Mouse (Mus musculus): ENCODE measurements around the gene Cd200. TPM values are rescaled to one million over a fixed set of nuclear protein-coding genes. Genes with fewer than 3 reads are reported as not detected.
"Not testable (repeated sequence)": the region's sequence is repeated elsewhere in the genome, so short reads cannot be mapped to it uniquely, and the experiment has no call there.

Gene Cd200
- polyA plus RNA-seq, 1 experiment from 2014 or later, result 68.5 TPM

DNA sequence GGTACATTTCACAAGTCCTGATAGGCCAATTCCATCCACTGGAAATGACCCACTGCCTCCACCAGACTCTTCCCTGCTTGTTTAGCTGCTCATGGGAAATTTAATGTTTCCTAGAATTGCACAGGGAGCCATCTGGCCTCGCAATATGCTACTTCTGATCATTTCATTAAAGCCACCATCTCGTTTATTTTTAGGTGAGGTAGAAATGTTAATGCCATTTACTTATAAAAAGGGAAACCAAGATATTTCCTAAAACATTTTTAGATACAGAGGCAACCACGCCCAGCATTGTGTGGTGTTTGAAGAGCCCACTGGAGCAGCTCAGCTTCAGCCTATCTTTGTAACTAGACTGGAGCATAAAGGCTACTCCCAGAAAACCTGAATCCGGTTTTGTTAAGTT is 32.6 kb downstream of the Cd200 start:
- no peaks in the 10 kb centered on the region for H3K9me3 ChIP-seq
- H3K4me1 ChIP-seq, result peaks cover 9% of the 10 kb centered on the region
- no peak for ATAC-seq (ENCODE audit: borderline replicate concordance, extremely low read depth, low FRiP score, low TSS enrichment)
- no peak overlapping the region for H3K4me2 ChIP-seq
- H3K27me3 ChIP-seq, result no peaks in the 10 kb centered on the region
- H3K36me3 ChIP-seq, result no peaks in the 10 kb centered on the region
- no peak overlapping the region for H3K9ac ChIP-seq
- H3K27ac ChIP-seq, result no peak overlapping the region
- 78% methylated on average over 4 of the region's 4 CpGs for WGBS
- H3K4me3 ChIP-seq, result no peak overlapping the region

GRCm38 (mm10) chr16:45375506-45376225 is 33.2 kb downstream of the Cd200 start:
- H3K36me3 ChIP-seq, result no peaks in the 10 kb centered on the region
- H3K4me3 ChIP-seq, result no peak overlapping the region
- no peaks in the 10 kb centered on the region for H3K9me3 ChIP-seq
- no peaks in the 10 kb centered on the region for H3K27me3 ChIP-seq
- 35% methylated on average over 2 of the region's 2 CpGs for WGBS
- H3K27ac ChIP-seq, result peak overlapping the region; percentile 29; the same call in 1 of the 2 replicates
- H3K4me2 ChIP-seq, result no peak overlapping the region
- peaks cover 9% of the 10 kb centered on the region for H3K4me1 ChIP-seq
- no peak overlapping the region for H3K9ac ChIP-seq
- ATAC-seq (ENCODE audit: borderline replicate concordance, extremely low read depth, low FRiP score, low TSS enrichment), result no peak

- WGBS, result 84% methylated on average over 2 of the region's 2 CpGs
- no peaks in the 10 kb centered on the region for H3K36me3 ChIP-seq
- ATAC-seq (ENCODE audit: borderline replicate concordance, extremely low read depth, low FRiP score, low TSS enrichment), result no peak
Observed at GRCm38 (mm10) chr16:45374074-45374473, 34.8 kb downstream of the Cd200 start.

DNA sequence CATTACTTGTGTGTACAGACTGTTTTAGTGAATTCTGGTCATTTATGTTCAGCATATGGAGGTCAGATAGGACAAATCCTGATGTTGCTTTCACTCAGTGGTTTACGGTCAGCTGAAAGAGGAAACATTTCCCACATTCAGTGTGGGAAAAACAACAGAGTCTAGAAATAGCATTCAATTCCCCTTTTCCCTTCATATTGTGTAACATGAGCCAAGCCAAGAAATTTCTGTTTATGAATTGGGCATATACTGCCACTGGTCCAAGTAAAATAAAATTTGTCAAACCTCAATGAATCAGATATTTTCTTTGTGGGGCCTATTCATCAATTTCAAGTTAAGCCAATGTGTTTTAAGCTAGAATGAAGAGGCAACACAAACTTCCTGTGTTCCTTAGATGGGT is 37.8 kb downstream of the Cd200 start:
- Histone ChIP-seq H3K9ac (no peak overlapping the region), H3K4me1 (peaks cover 6% of the 10 kb centered on the region), H3K27ac (no peak overlapping the region), H3K36me3 (no peaks in the 10 kb centered on the region), H3K9me3 (no peaks in the 10 kb centered on the region), H3K27me3 (no peaks in the 10 kb centered on the region), H3K4me3 (no peak overlapping the region), H3K4me2 (no peak overlapping the region)
- ATAC-seq (ENCODE audit: borderline replicate concordance, extremely low read depth, low FRiP score, low TSS enrichment), result no peak
- 51% methylated on average over 1 of the region's 1 CpGs for WGBS

More at GRCm38 (mm10) chr16:45374074-45374473, 34.8 kb downstream of the Cd200 start:
- Histone ChIP-seq H3K4me2 (no peak overlapping the region), H3K9ac (no peak overlapping the region), H3K4me3 (no peak overlapping the region), H3K27me3 (no peaks in the 10 kb centered on the region), H3K4me1 (peaks cover 9% of the 10 kb centered on the region), H3K27ac (no peak overlapping the region), H3K9me3 (no peaks in the 10 kb centered on the region)

GRCm38 (mm10) chr16:45369285-45369965 is 39.4 kb downstream of the Cd200 start:
- no peak for ATAC-seq (ENCODE audit: borderline replicate concordance, extremely low read depth, low FRiP score, low TSS enrichment)
- Histone ChIP-seq H3K27me3 (no peaks in the 10 kb centered on the region), H3K4me2 (no peak overlapping the region), H3K27ac (peak overlapping the region; percentile 17; the same call in 1 of the 2 replicates), H3K36me3 (no peaks in the 10 kb centered on the region), H3K4me1 (0 out of 2 replicates have a peak, but pooled peaks cover 3% of the 10 kb centered on the region), H3K9ac (no peak overlapping the region), H3K4me3 (no peak overlapping the region), H3K9me3 (no peaks in the 10 kb centered on the region)
- WGBS, result 61% methylated on average over 4 of the region's 4 CpGs

- Histone ChIP-seq H3K36me3 (no peaks in the 10 kb centered on the region), H3K9ac (no peak overlapping the region), H3K4me1 (0 out of 2 replicates have a peak, but pooled peaks cover 3% of the 10 kb centered on the region), H3K27me3 (no peaks in the 10 kb centered on the region), H3K4me2 (no peak overlapping the region), H3K27ac (no peak overlapping the region), H3K4me3 (no peak overlapping the region), H3K9me3 (no peaks in the 10 kb centered on the region)
- no peak for ATAC-seq (ENCODE audit: borderline replicate concordance, extremely low read depth, low FRiP score, low TSS enrichment)
- WGBS, result 68% methylated on average over 7 of the region's 7 CpGs
Observed at GRCm38 (mm10) chr16:45366111-45366510, 42.7 kb downstream of the Cd200 start.

DNA sequence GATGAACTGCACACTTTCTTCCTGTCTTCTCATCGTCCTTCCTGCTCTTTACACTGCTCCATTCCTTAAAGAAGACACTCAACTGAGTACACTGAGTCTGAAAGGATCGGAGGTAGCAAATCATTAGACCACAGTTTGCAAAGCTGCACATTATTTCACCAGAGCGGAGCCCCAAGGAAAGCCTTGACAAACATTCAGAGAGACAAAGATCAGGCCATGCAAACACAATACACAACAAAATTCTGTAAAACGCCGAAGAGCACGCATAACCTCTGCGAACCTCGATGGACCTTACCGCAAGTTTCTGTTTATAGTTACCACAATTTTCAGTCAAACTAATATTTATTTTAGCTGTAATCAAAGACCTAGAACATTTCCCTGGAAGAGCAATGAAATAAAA is 43.5 kb downstream of the Cd200 start:
- Histone ChIP-seq H3K4me2 (no peak overlapping the region), H3K27me3 (no peaks in the 10 kb centered on the region), H3K36me3 (no peaks in the 10 kb centered on the region), H3K4me3 (no peak overlapping the region), H3K4me1 (0 out of 2 replicates have a peak, but pooled peaks cover 3% of the 10 kb centered on the region), H3K27ac (no peak overlapping the region), H3K9ac (no peak overlapping the region), H3K9me3 (no peaks in the 10 kb centered on the region)
- ATAC-seq (ENCODE audit: borderline replicate concordance, extremely low read depth, low FRiP score, low TSS enrichment), result no peak
- WGBS, result 55% methylated on average over 9 of the region's 9 CpGs

DNA sequence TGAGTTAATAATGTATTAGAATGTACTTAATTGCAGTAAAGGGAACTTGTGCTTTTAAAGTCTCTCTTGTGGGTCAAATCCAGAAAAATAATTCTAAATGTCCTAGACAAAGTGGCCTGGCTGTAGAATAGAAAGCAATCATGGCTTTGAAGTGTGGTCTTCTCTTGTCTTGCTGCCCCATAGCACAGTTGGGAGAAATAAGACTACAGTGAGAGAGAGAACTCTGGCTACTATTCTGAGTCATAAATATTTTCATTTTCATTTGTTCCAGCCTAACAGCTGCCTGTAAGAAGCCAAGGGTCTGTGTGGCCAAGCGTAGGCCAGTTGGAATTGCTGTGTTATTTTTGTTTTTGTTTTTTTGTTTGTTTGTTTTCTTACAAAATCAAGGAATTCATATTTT is 44.2 kb downstream of the Cd200 start:
- no peaks in the 10 kb centered on the region for H3K36me3 ChIP-seq
- no peak overlapping the region for H3K4me2 ChIP-seq
- no peak overlapping the region for H3K9ac ChIP-seq
- no peak for ATAC-seq (ENCODE audit: borderline replicate concordance, extremely low read depth, low FRiP score, low TSS enrichment)
- 84% methylated on average over 1 of the region's 1 CpGs for WGBS
- H3K9me3 ChIP-seq, result no peaks in the 10 kb centered on the region
- no peaks in the 10 kb centered on the region for H3K27me3 ChIP-seq
- no peak overlapping the region for H3K4me3 ChIP-seq
- H3K4me1 ChIP-seq, result 0 out of 2 replicates have a peak, but pooled peaks cover 3% of the 10 kb centered on the region
- H3K27ac ChIP-seq, result no peak overlapping the region

DNA sequence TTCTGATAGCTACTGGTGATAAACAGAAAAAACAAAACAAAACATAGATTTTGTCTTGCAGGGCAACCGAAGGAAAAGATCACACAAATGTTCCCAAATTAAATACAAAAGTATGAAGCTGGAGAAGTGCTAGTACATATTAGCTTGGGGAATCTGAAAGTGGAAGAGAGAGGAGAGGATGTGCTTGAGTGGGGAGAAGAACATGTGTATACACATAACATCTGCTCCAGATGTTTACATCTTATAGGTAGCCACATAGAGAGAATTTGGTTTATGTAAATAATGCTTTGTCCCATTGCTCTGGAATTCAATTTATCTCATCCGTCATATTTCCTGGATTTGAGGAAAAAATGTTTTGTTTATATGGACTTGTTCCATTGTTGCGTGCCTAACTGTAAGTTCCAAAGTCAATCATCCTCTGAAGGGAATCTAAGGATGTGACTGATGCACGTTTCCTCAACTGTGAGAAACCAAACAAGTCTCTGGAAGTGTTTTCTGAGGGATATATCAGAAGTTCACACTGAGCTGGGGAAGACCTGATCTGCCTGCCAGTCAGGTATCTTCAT is 45.3 kb downstream of the Cd200 start:
- no peaks in the 10 kb centered on the region for H3K36me3 ChIP-seq
- 48% methylated on average over 4 of the region's 4 CpGs for WGBS
- H3K9ac ChIP-seq, result no peak overlapping the region
- H3K9me3 ChIP-seq, result no peaks in the 10 kb centered on the region
- peak overlapping the region; percentile 59 for H3K27ac ChIP-seq
- no peak overlapping the region for H3K4me2 ChIP-seq
- H3K27me3 ChIP-seq, result no peaks in the 10 kb centered on the region
- ATAC-seq (ENCODE audit: borderline replicate concordance, extremely low read depth, low FRiP score, low TSS enrichment), result no peak
- H3K4me1 ChIP-seq, result 0 out of 2 replicates have a peak, but pooled peaks cover 3% of the 10 kb centered on the region
- H3K4me3 ChIP-seq, result no peak overlapping the region

- H3K27ac ChIP-seq, result no peak overlapping the region; the same call in 1 of the 2 replicates
- 0 out of 2 replicates have a peak, but pooled peaks cover 6% of the 10 kb centered on the region for H3K4me1 ChIP-seq
- H3K4me3 ChIP-seq, result no peak overlapping the region
- no peaks in the 10 kb centered on the region for H3K36me3 ChIP-seq
- H3K9ac ChIP-seq, result no peak overlapping the region
- H3K9me3 ChIP-seq, result no peaks in the 10 kb centered on the region
- no peak overlapping the region for H3K4me2 ChIP-seq
- H3K27me3 ChIP-seq, result no peaks in the 10 kb centered on the region
- no peak for ATAC-seq (ENCODE audit: borderline replicate concordance, extremely low read depth, low FRiP score, low TSS enrichment)
Observed at GRCm38 (mm10) chr16:45361450-45361849, 47.4 kb downstream of the Cd200 start.

GRCm38 (mm10) chr16:45358441-45358840 is 50.4 kb downstream of the Cd200 start:
- not testable (repeated sequence) for H3K27ac ChIP-seq; H3K4me1 ChIP-seq; H3K27me3 ChIP-seq; H3K9ac ChIP-seq; H3K4me3 ChIP-seq; ATAC-seq (ENCODE audit: borderline replicate concordance, extremely low read depth, low FRiP score, low TSS enrichment); H3K36me3 ChIP-seq; H3K4me2 ChIP-seq; H3K9me3 ChIP-seq
- 89% methylated on average over 5 of the region's 5 CpGs for WGBS

DNA sequence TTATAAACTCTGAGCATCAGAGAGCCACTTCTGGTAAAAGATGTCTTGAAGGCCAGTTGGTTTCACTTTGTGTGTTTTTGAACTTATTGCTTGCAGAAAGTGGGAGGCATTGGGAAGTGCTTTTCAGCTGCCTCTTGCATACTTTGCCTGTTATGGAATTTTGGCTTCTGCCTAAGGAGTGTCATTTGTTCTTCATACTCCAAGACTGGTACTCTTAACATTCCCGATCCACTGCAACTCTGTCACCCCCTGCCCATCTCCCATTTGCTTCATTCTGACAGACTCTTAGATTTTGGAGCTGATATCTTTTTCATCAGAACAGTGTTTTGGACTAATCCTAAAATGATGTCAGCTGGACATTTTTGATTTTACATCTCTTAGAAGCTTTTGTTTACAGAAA is 51.7 kb downstream of the Cd200 start:
- H3K27ac ChIP-seq, result 0 out of 2 replicates have a peak overlapping the region, but pooled peaks have one; percentile 15
- H3K9me3 ChIP-seq, result no peaks in the 10 kb centered on the region
- no peak overlapping the region for H3K4me2 ChIP-seq
- 43% methylated on average over 1 of the region's 1 CpGs for WGBS
- H3K27me3 ChIP-seq, result no peaks in the 10 kb centered on the region
- no peak for ATAC-seq (ENCODE audit: borderline replicate concordance, extremely low read depth, low FRiP score, low TSS enrichment)
- no peak overlapping the region for H3K4me3 ChIP-seq
- no peaks in the 10 kb centered on the region for H3K36me3 ChIP-seq
- 0 out of 2 replicates have a peak, but pooled peaks cover 3% of the 10 kb centered on the region for H3K4me1 ChIP-seq
- H3K9ac ChIP-seq, result no peak overlapping the region

Data from lung, embryonic 15.5 days (tissue).